Mouse (Mus musculus) heart, embryonic 13.5 days (tissue): ENCODE measurements around the gene Hist1h2bl. TPM values are rescaled to one million over a fixed set of nuclear protein-coding genes. Genes with fewer than 3 reads are reported as not detected.
"Not testable (repeated sequence)": the region's sequence is repeated elsewhere in the genome, so short reads cannot be mapped to it uniquely, and the experiment has no call there.

Source experiments
- ATAC-seq: fragments of 200-750 bp; cut with Nextera tagmentation; 2 replicates; pipeline ENCODE4 v1.8.0; 2017; ENCODE audit warnings: moderate TSS enrichment; ENCODE audit not compliant: insufficient number of reproducible peaks, low FRiP score, low TSS enrichment; ENCODE audit errors: extremely low read depth
- H3K27ac ChIP-seq: fragments of 300-500 bp; sonication (generic); replicated peaks from 2 replicates; pipeline ENCODE4 v1.5.1; 2015; ENCODE audit warnings: moderate library complexity, mild to moderate bottlenecking, inconsistent platforms
- H3K27me3 ChIP-seq: fragments of 300-500 bp; sonication (generic); replicated peaks from 2 replicates; pipeline ENCODE4 v1.6.1; 2015; ENCODE audit warnings: mild to moderate bottlenecking, inconsistent platforms
- H3K36me3 ChIP-seq: fragments of 300-500 bp; sonication (generic); 2 replicates; pipeline ENCODE4 v1.6.1; 2015; ENCODE audit warnings: mild to moderate bottlenecking, inconsistent platforms
- H3K4me1 ChIP-seq: fragments of 300-500 bp; sonication (generic); 2 replicates; pipeline ENCODE4 v1.6.1; 2015; ENCODE audit warnings: inconsistent platforms
- H3K4me2 ChIP-seq: fragments of 300-500 bp; sonication (generic); 2 replicates; pipeline ENCODE4 v1.6.1; 2015; ENCODE audit warnings: inconsistent platforms, mild to moderate bottlenecking, moderate library complexity
- H3K4me3 ChIP-seq: fragments of 300-500 bp; sonication (generic); 2 replicates; pipeline ENCODE4 v1.5.1; 2015; ENCODE audit warnings: moderate library complexity, mild to moderate bottlenecking, inconsistent platforms
- H3K9ac ChIP-seq: fragments of 300-500 bp; sonication (generic); 2 replicates; pipeline ENCODE4 v1.6.1; 2015; ENCODE audit warnings: inconsistent platforms, mild to moderate bottlenecking, moderate library complexity
- H3K9me3 ChIP-seq: fragments of 300-500 bp; sonication (generic); 2 replicates; pipeline ENCODE4 v1.6.1; 2016; ENCODE audit warnings: inconsistent platforms
- WGBS: fragments of 180-500 bp; shearing (Covaris S2); methylation state at CpG from one replicate; pipeline ENCODE4 v1.1.7; 2015; ENCODE audit warnings: mixed read lengths; 5-methylcytosine and 5-hydroxymethylcytosine counted together
- polyA plus RNA-seq: library from polyadenylated mRNA; unstranded; fragments of >200 nt; fragmentation: Nextera tagmentation; extraction: Ambion mirVana; gene quantifications from 2 replicates; pipeline ENCODE4 v1.2.1, GENCODE M21; 2015

Hist1h2bl gene
- polyA plus RNA-seq, 1 experiment from 2014 or later: 1.9 TPM

GRCm38 (mm10) chr13:21749387-21750158 lies 33.6 kb upstream of the Hist1h2bl start:
- Histone ChIP-seq H3K4me1 (peaks cover 44% of the 10 kb centered on the region), H3K27me3 (no peaks in the 10 kb centered on the region), H3K9me3 (no peaks in the 10 kb centered on the region), H3K4me2 (peak overlapping the region; percentile 76), H3K9ac (peak overlapping the region; percentile 86), H3K27ac (peak overlapping the region; percentile 94), H3K4me3 (peak overlapping the region; percentile 60), H3K36me3 (no peaks in the 10 kb centered on the region)
- ATAC-seq: no peak
- WGBS: 5% methylated on average over 5 of the region's 5 CpGs

- Histone ChIP-seq H3K4me3 (no peak overlapping the region), H3K9ac (no peak overlapping the region), H3K36me3 (no peaks in the 10 kb centered on the region), H3K9me3 (no peaks in the 10 kb centered on the region), H3K4me1 (peaks cover 26% of the 10 kb centered on the region), H3K4me2 (no peak overlapping the region), H3K27ac (no peak overlapping the region), H3K27me3 (no peaks in the 10 kb centered on the region)
- WGBS: 72% methylated on average over 1 of the region's 1 CpGs
- no peak for ATAC-seq
These were observed 29.1 kb upstream of the Hist1h2bl start for GRCm38 (mm10) chr13:21745006-21745405.

- WGBS: under 1% methylated on average over 41 of the region's 56 CpGs
- H3K27me3 ChIP-seq, H3K36me3 ChIP-seq, H3K9me3 ChIP-seq: not testable (repeated sequence)
- Histone ChIP-seq H3K9ac (peak within 1 kb of the TSS; percentile 84), H3K27ac (peak within 1 kb of the TSS; percentile 95), H3K4me1 (peaks cover 29% of the 10 kb centered on the region), H3K4me3 (peak within 1 kb of the TSS; percentile 60), H3K4me2 (peak within 1 kb of the TSS; percentile 78)
- ATAC-seq: peak; percentile 70; the same call in 1 of the 2 replicates
These were observed 19.2 kb upstream of the Hist1h2bl start, which contains the start of gene Hist1h4j for GRCm38 (mm10) chr13:21734906-21735767. TSS of gene Hist1h4j (plus strand) at chr13:21735064.

GRCm38 (mm10) chr13:21734010-21734905 lies 18.3 kb upstream of the Hist1h2bl start:
- H3K27me3 ChIP-seq: no peaks in the 10 kb centered on the region
- under 1% methylated on average over 21 of the region's 21 CpGs for WGBS

GRCm38 (mm10) chr13:21733466-21733865 lies 17.5 kb upstream of the Hist1h2bl start:
- Histone ChIP-seq H3K27me3 (no peaks in the 10 kb centered on the region), H3K4me2 (no peak overlapping the region), H3K4me1 (peaks cover 21% of the 10 kb centered on the region), H3K36me3 (no peaks in the 10 kb centered on the region), H3K27ac (peak overlapping the region; percentile 95), H3K9ac (peak overlapping the region; percentile 84), H3K4me3 (no peak overlapping the region), H3K9me3 (no peaks in the 10 kb centered on the region)
- WGBS: 73% methylated on average over 5 of the region's 5 CpGs
- no peak for ATAC-seq

More at GRCm38 (mm10) chr13:21734010-21734905, 18.3 kb upstream of the Hist1h2bl start:
- H3K36me3 ChIP-seq: no peaks in the 10 kb centered on the region
- H3K9me3 ChIP-seq: no peaks in the 10 kb centered on the region
- H3K9ac ChIP-seq: peak overlapping the region; percentile 84
- H3K4me1 ChIP-seq: peaks cover 21% of the 10 kb centered on the region
- peak overlapping the region; percentile 95 for H3K27ac ChIP-seq
- ATAC-seq: peak; percentile 35; the same call in 1 of the 2 replicates
- peak overlapping the region; percentile 60 for H3K4me3 ChIP-seq
- H3K4me2 ChIP-seq: peak overlapping the region; percentile 78

- Histone ChIP-seq H3K4me3 (no peak overlapping the region), H3K9ac (no peak overlapping the region), H3K36me3 (no peaks in the 10 kb centered on the region), H3K4me2 (no peak overlapping the region), H3K27me3 (no peaks in the 10 kb centered on the region), H3K9me3 (no peaks in the 10 kb centered on the region), H3K27ac (no peak overlapping the region), H3K4me1 (peaks cover 12% of the 10 kb centered on the region)
- ATAC-seq: no peak
- WGBS: 48% methylated on average over 1 of the region's 1 CpGs
These were observed 13.6 kb upstream of the Hist1h2bl start for GRCm38 (mm10) chr13:21729544-21729943.

- no peaks in the 10 kb centered on the region for H3K9me3 ChIP-seq
- H3K9ac ChIP-seq: no peak overlapping the region
- peaks cover 2% of the 10 kb centered on the region for H3K4me1 ChIP-seq
- H3K4me3 ChIP-seq: no peak overlapping the region
- WGBS: 41% methylated on average over 11 of the region's 11 CpGs
- no peaks in the 10 kb centered on the region for H3K27me3 ChIP-seq
- no peaks in the 10 kb centered on the region for H3K36me3 ChIP-seq
- H3K27ac ChIP-seq: no peak overlapping the region
- no peak overlapping the region for H3K4me2 ChIP-seq
- no peak for ATAC-seq
These were observed 12.1 kb upstream of the Hist1h2bl start for GRCm38 (mm10) chr13:21727948-21728572.

GRCm38 (mm10) chr13:21722993-21723836 lies 7.3 kb upstream of the Hist1h2bl start:
- H3K4me2 ChIP-seq: peak overlapping the region; percentile 70
- no peak for ATAC-seq
- 35% methylated on average over 5 of the region's 5 CpGs for WGBS
- peak overlapping the region; percentile 84 for H3K27ac ChIP-seq
- no peaks in the 10 kb centered on the region for H3K9me3 ChIP-seq
- H3K4me1 ChIP-seq: peaks cover 29% of the 10 kb centered on the region
- H3K9ac ChIP-seq: peak overlapping the region; percentile 77; the same call in 1 of the 2 replicates
- no peaks in the 10 kb centered on the region for H3K36me3 ChIP-seq
- no peaks in the 10 kb centered on the region for H3K27me3 ChIP-seq
- H3K4me3 ChIP-seq: no peak overlapping the region

- H3K9ac ChIP-seq: peak overlapping the region; percentile 77
- no peaks in the 10 kb centered on the region for H3K36me3 ChIP-seq
- ATAC-seq: no peak
- H3K4me3 ChIP-seq: peak overlapping the region; percentile 50
- H3K27ac ChIP-seq: peak overlapping the region; percentile 84
- H3K27me3 ChIP-seq: no peaks in the 10 kb centered on the region
- H3K9me3 ChIP-seq: no peaks in the 10 kb centered on the region
- H3K4me1 ChIP-seq: peaks cover 32% of the 10 kb centered on the region
- WGBS: 4% methylated on average over 11 of the region's 11 CpGs
- peak overlapping the region; percentile 70 for H3K4me2 ChIP-seq
These were observed 6.5 kb upstream of the Hist1h2bl start for GRCm38 (mm10) chr13:21722373-21722925.
